Mouse (Mus musculus): ENCODE measurements around the gene Mrpl1. TPM values are rescaled to one million over a fixed set of nuclear protein-coding genes. Genes with fewer than 3 reads are reported as not detected.

Mrpl1 gene
- polyA plus RNA-seq, 1 experiment from 2014 or later, result 20.8 TPM

DNA sequence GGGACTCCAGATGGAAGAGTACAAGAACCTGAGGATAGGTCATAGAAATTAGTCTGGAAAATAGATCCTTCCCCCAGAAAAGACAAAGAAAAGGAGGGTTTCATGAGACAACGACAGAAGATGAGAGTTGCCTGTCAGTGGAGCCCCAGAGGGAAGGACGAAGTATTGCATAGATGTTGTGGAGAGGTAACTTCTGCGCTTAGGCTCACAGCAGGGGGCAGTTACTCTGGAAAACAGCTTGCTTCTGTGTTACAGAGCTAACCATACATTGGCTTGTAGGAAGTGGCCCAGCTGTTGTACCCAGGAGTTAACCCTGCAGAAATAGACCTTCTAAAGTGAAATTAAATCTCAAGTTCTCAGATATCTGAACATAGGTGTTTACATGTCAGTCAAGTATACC lies 45.9 kb downstream of the Mrpl1 start:
- Histone ChIP-seq H3K27ac (no peak overlapping the region), H3K4me2 (replicated peaks) (no peak overlapping the region), H3K27me3 (replicated peaks) (no peaks in the 10 kb centered on the region), H3K9me3 (no peaks in the 10 kb centered on the region), H3K4me3 (no peak overlapping the region), H3K9ac (no peak overlapping the region), H3K4me1 (no peaks in the 10 kb centered on the region), H3K36me3 (no peaks in the 10 kb centered on the region)
- 86% methylated on average over 3 of the region's 3 CpGs for WGBS
- ATAC-seq (ENCODE audit: low FRiP score, low read depth), result no peak

DNA sequence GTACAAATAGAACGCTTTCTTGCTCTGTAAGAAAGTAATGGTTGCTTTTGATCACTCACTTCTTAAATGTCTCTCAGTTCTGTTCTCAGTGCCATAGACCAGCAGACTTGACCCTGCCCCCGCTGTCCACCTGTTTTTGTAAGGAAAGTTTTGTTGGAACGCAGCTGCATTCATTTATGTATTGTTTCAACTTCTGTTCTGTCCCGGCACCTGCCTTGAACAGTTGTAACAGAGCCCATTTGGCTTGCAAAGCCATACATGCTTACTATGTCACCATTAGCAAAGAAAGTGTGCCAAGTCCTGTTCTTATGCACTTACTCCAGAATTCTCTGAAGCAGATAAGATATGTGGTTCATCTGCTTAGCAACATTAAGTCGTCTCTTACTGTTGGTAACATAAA lies 48.9 kb downstream of the Mrpl1 start:
- H3K9me3 ChIP-seq, result no peaks in the 10 kb centered on the region
- no peak for ATAC-seq (ENCODE audit: low FRiP score, low read depth)
- peaks cover 4% of the 10 kb centered on the region for H3K36me3 ChIP-seq
- H3K27me3 ChIP-seq (replicated peaks), result no peaks in the 10 kb centered on the region
- H3K4me2 ChIP-seq (replicated peaks), result no peak overlapping the region
- no peak overlapping the region for H3K9ac ChIP-seq
- no peak overlapping the region for H3K4me3 ChIP-seq
- 87% methylated on average over 5 of the region's 5 CpGs for WGBS
- no peaks in the 10 kb centered on the region for H3K4me1 ChIP-seq
- no peak overlapping the region for H3K27ac ChIP-seq

DNA sequence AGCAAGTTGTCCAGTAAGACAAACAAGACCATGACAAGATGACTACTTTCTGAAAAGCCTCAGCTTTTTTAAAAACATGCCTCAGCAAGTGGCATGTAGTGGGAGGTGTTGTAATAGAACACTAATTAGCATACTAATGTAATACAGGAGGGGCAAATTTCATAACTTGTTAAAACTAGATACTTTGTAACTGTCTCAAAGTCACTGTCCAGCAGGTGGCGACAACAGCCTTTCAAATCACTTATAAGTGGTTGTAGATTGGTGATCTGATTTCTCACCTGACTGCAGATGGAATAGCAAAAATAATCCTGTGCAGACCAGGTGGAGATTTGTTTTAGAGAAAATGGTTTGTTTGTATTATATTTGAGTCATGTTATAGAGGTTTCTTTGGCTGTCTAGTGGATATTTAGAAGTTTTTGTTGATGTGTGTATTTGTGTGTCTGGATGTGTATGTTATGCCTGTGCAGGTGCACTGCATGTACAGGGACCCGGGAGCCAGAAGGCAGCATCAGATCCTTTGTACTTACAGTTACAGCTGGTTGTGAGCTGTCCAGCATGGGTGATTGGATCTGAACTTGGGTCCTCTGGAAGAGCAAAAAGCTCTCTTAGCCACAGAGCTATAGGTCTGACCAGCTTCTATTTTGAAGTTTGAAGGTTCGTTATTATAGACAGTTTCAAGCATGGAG lies 57.9 kb downstream of the Mrpl1 start:
- H3K27ac ChIP-seq, result no peak overlapping the region
- no peak overlapping the region for H3K4me2 ChIP-seq (replicated peaks)
- H3K36me3 ChIP-seq, result peaks cover 16% of the 10 kb centered on the region
- 65% methylated on average over 3 of the region's 3 CpGs for WGBS
- no peaks in the 10 kb centered on the region for H3K9me3 ChIP-seq
- H3K4me3 ChIP-seq, result no peak overlapping the region
- ATAC-seq (ENCODE audit: low FRiP score, low read depth), result 0 out of 2 replicates have a peak, but pooled peaks have one; percentile 25
- H3K9ac ChIP-seq, result no peak overlapping the region
- H3K4me1 ChIP-seq, result no peaks in the 10 kb centered on the region
- H3K27me3 ChIP-seq (replicated peaks), result no peaks in the 10 kb centered on the region

DNA sequence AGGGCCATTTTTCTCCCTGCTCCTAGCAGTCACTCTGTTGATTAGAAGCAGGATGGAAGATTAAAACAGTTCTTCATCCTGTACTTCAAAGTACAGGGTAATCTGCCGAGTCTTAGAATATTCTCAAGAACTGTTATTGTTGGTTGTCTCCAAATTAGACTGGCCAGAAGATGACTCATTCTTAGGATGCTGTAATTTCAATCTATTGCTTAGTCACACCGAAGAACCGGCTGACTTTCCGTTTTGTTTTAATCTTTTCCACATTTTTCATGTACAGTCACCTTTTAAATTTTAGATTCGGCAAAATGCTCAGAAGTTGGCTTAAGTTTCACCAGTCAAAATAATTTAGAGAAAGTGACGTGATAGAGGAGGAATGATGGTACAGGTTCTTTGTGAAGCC lies 61.8 kb downstream of the Mrpl1 start:
- no peak for ATAC-seq (ENCODE audit: low FRiP score, low read depth)

GRCm38 (mm10) chr5:96305786-96306185 lies 96.5 kb downstream of the Mrpl1 start:
- Histone ChIP-seq H3K4me2 (replicated peaks) (no peak overlapping the region), H3K27me3 (replicated peaks) (no peaks in the 10 kb centered on the region), H3K4me1 (no peaks in the 10 kb centered on the region), H3K36me3 (no peaks in the 10 kb centered on the region), H3K27ac (no peak overlapping the region), H3K9ac (no peak overlapping the region), H3K4me3 (no peak overlapping the region), H3K9me3 (no peaks in the 10 kb centered on the region)
- 84% methylated on average over 8 of the region's 8 CpGs for WGBS
- no peak for ATAC-seq (ENCODE audit: low FRiP score, low read depth)

More for the DNA sequence above, 61.8 kb downstream of the Mrpl1 start:
- H3K4me2 ChIP-seq (replicated peaks), result no peak overlapping the region
- H3K36me3 ChIP-seq, result no peaks in the 10 kb centered on the region
- H3K9ac ChIP-seq, result no peak overlapping the region
- no peak overlapping the region for H3K4me3 ChIP-seq
- H3K4me1 ChIP-seq, result no peaks in the 10 kb centered on the region
- no peaks in the 10 kb centered on the region for H3K27me3 ChIP-seq (replicated peaks)
- H3K9me3 ChIP-seq, result no peaks in the 10 kb centered on the region
- 94% methylated on average over 6 of the region's 6 CpGs for WGBS
- H3K27ac ChIP-seq, result no peak overlapping the region

DNA sequence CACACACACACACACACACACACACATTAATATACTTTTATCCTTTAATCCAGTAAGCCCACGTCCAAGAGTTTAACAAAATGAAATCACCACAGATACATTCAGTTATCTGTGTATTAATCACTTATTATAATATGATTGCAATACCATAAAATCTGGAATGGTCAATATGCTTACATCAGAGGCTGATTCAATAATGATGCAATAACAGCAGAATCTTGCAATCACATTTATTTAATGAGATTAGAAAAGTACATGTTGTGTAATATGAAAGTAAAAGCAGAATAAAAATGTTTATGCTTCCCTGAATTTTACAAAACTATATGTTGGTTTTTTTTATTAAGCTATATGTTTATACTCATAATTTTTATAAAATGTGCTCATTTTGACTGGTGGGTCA lies 97.0 kb downstream of the Mrpl1 start:
- ATAC-seq (ENCODE audit: low FRiP score, low read depth), result no peak

DNA sequence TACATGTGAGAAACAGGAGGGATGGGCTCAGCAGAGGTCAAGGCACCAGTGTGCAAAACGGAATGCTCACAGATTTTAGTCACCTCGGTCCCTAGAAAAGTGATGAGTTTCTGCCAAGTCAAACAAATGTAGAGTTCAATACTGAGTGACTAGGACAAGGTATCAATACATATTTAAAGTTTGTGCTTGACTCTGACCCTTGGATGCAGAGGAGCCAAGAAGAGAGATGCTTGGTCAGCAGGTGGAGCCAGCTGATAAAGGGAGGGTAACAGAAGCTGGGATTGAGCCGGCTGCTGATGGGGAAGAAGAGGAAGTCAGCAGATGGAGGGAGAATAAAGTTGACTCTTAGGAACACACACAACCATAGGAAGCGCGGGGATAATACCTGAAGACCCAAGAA lies 97.5 kb downstream of the Mrpl1 start:
- no peak for ATAC-seq (ENCODE audit: low FRiP score, low read depth)
- Histone ChIP-seq H3K36me3 (no peaks in the 10 kb centered on the region), H3K4me3 (no peak overlapping the region), H3K27me3 (replicated peaks) (no peaks in the 10 kb centered on the region), H3K4me2 (replicated peaks) (no peak overlapping the region), H3K9ac (no peak overlapping the region), H3K27ac (no peak overlapping the region), H3K9me3 (no peaks in the 10 kb centered on the region), H3K4me1 (no peaks in the 10 kb centered on the region)
- 77% methylated on average over 5 of the region's 5 CpGs for WGBS

More for the DNA sequence above, 97.0 kb downstream of the Mrpl1 start:
- Histone ChIP-seq H3K27me3 (replicated peaks) (no peaks in the 10 kb centered on the region), H3K4me1 (no peaks in the 10 kb centered on the region), H3K9me3 (no peaks in the 10 kb centered on the region), H3K4me3 (no peak overlapping the region), H3K4me2 (replicated peaks) (no peak overlapping the region), H3K9ac (no peak overlapping the region), H3K27ac (no peak overlapping the region), H3K36me3 (no peaks in the 10 kb centered on the region)
- 88% methylated on average over 1 of the region's 1 CpGs for WGBS

DNA sequence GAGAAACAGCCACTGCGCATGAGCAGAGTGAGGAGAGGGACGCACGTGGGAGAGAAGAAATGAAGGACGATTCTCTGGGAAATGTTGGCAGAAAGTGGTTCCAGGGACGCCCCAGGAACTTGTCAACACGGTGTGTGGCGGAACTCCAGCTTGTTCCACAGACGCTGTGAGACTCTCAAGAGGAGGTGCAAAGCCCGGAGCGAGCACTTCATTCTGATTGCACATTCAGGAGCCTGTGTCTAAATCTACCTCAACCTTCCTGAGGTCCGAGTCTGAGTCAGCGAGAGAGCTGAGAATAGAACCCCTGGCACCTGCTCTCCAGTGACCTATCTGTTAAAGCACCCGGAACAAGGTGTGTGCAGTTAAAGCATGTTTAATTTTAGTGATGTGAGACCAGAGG lies 98.8 kb downstream of the Mrpl1 start:
- H3K9me3 ChIP-seq, result no peaks in the 10 kb centered on the region
- no peak overlapping the region for H3K27ac ChIP-seq
- H3K4me2 ChIP-seq (replicated peaks), result no peak overlapping the region
- no peaks in the 10 kb centered on the region for H3K27me3 ChIP-seq (replicated peaks)
- no peak overlapping the region for H3K4me3 ChIP-seq
- H3K4me1 ChIP-seq, result no peaks in the 10 kb centered on the region
- H3K36me3 ChIP-seq, result no peaks in the 10 kb centered on the region
- H3K9ac ChIP-seq, result no peak overlapping the region
- ATAC-seq (ENCODE audit: low FRiP score, low read depth), result no peak
- WGBS, result 93% methylated on average over 13 of the region's 13 CpGs

DNA sequence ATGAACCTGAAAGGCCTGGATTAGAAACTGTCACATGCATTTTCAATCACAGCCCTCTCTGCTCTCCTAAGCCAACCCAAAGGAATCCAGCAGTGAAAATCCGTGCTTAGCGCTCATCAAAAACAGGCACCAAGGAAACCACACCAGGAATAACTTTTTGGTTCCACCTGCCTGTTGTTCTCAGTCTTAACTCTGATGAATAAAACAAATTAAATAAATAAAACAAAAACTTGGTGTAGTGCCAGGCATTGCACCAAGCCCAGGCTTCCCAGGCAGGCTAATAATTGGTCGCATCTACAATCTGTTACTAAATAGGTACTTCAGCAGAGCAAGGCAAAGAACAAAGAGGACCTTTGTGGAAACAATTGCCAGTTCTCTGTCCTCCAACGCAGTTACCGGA lies 99.4 kb downstream of the Mrpl1 start:
- Histone ChIP-seq H3K27ac (no peak overlapping the region), H3K4me1 (no peaks in the 10 kb centered on the region), H3K4me3 (no peak overlapping the region), H3K9ac (no peak overlapping the region), H3K27me3 (replicated peaks) (no peaks in the 10 kb centered on the region), H3K36me3 (no peaks in the 10 kb centered on the region), H3K4me2 (replicated peaks) (no peak overlapping the region), H3K9me3 (no peaks in the 10 kb centered on the region)
- ATAC-seq (ENCODE audit: low FRiP score, low read depth), result no peak
- 55% methylated on average over 5 of the region's 5 CpGs for WGBS

- H3K27ac ChIP-seq, result no peak overlapping the region
- no peaks in the 10 kb centered on the region for H3K4me1 ChIP-seq
- no peaks in the 10 kb centered on the region for H3K9me3 ChIP-seq
- H3K36me3 ChIP-seq, result no peaks in the 10 kb centered on the region
- no peak overlapping the region for H3K4me3 ChIP-seq
- H3K4me2 ChIP-seq (replicated peaks), result no peak overlapping the region
- WGBS, result 93% methylated on average over 5 of the region's 5 CpGs
- ATAC-seq (ENCODE audit: low FRiP score, low read depth), result no peak
- no peaks in the 10 kb centered on the region for H3K27me3 ChIP-seq (replicated peaks)
- no peak overlapping the region for H3K9ac ChIP-seq
Measured at GRCm38 (mm10) chr5:96309566-96309965, 100.3 kb downstream of the Mrpl1 start.

DNA sequence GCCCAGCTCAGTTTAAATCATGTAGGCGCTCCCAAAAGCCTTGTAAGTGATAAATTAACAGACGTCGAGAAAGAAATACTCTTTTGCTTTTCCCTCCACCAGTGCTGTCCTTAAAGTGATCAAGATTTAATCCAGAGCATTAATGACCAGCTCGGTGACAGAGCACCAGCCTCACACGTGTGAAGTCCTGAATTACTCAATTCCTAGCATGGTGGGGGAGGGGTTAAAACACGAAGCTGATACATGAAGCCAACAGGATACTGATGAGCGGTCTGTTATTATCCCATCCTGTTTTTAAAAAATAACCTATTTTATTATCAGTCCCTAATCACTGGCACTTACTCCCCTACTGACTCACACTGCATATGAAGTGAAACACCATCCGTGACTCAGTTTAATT lies 102.4 kb downstream of the Mrpl1 start:
- Histone ChIP-seq H3K4me3 (no peak overlapping the region), H3K36me3 (no peaks in the 10 kb centered on the region), H3K27me3 (replicated peaks) (no peaks in the 10 kb centered on the region), H3K9me3 (no peaks in the 10 kb centered on the region), H3K4me2 (replicated peaks) (no peak overlapping the region), H3K27ac (no peak overlapping the region), H3K4me1 (no peaks in the 10 kb centered on the region), H3K9ac (no peak overlapping the region)
- no peak for ATAC-seq (ENCODE audit: low FRiP score, low read depth)
- 66% methylated on average over 8 of the region's 8 CpGs for WGBS
